Mouse (Mus musculus) embryonic stem cell, embryonic (primary cell): ENCODE data around the gene Kbtbd6.

ENCODE experiments used
- CTCF ChIA-PET, 4 experiments: fragments of 300-600 bp in 2 of 4; fragments of 350-600 bp in 2 of 4; sonication (Branson Sonifier 250); formaldehyde crosslinking; loops; one replicate each; lab custom pipeline; 2022; ENCODE audit warnings: inconsistent platforms in 2 of 4; lab: Charles Lee
- POLR2A ChIA-PET, 4 experiments: fragments of 300-600 bp in 2 of 4; fragments of 350-600 bp in 2 of 4; sonication (Branson Sonifier 250); formaldehyde crosslinking; loops; one replicate each; lab custom pipeline; 2022; ENCODE audit warnings: antibody characterized with exemption in 4 of 4, inconsistent platforms in 1 of 4; lab: Charles Lee

Kbtbd6 gene

GRCm38 (mm10) chr14:79499326-79499725 lies 47.7 kb downstream of the Kbtbd6 start:
- ChIA-PET CTCF (no interaction called here), POLR2A (interaction anchor here in 2 of 4 experiments (0.8 to 1.4 kb wide), 5 partner anchors 9 to 88 kb away, joined by 3 to 6 read pairs (median 5); partner anchors contain the start of gene Sugt1 (in 1 of the 2))

GRCm38 (mm10) chr14:79500756-79501155 lies 49.1 kb downstream of the Kbtbd6 start:
- CTCF ChIA-PET, result no interaction called here
- POLR2A ChIA-PET, result interaction anchor here in 2 of 4 experiments (0.7 to 2.0 kb wide), 4 partner anchors 8 to 87 kb away, joined by 3 to 4 read pairs (median 4); partner anchors contain the start of genes Elf1 (in 1 of the 2), Sugt1 (in 1 of the 2) and Wbp4 (in 1 of the 2)

- POLR2A ChIA-PET, result interaction anchor here in 2 of 4 experiments (0.9 to 1.7 kb wide), 7 partner anchors 8 to 84 kb away, joined by 3 to 7 read pairs (median 3); partner anchors contain the start of gene Sugt1 (in 1 of the 2)
- CTCF ChIA-PET, result interaction anchor here in 1 of 4 experiments (1.4 kb wide), 1 partner anchor 11 kb away, joined by 4 read pairs; no protein-coding TSS in a partner anchor
Measured at GRCm38 (mm10) chr14:79503371-79504075, 51.9 kb downstream of the Kbtbd6 start.
